Mouse (Mus musculus): ENCODE results near the gene Capns2. TPM values are rescaled to one million over a fixed set of nuclear protein-coding genes. Genes with fewer than 3 reads are reported as not detected.

Capns2 gene
- polyA plus RNA-seq, 1 experiment from 2014 or later = 0.18 TPM

DNA sequence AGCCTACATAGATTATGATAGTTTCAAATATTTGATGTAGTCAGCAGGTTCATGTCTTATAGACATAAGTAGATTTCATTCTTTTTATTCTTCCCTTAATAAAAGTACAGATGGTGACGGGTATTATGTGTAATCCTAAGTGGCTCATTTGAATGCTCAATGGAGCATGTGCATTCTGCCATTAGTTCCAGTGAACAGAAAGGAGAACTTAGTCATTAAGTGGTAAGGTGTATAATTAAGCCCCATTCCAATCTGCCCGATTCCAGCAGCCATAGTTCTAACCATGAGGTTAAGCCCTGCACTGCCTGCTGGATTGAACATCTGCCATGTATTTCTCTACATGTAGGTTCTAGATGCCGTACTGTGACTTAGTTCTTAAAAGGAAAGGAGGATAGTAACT, 20.6 kb downstream of the Capns2 start:
- Histone ChIP-seq H3K4me1 (ENCODE audit: control insufficient read depth, insufficient read depth, low read length) (no peaks in the 10 kb centered on the region), H3K27ac (ENCODE audit: low read depth, low read length) (no peak overlapping the region), H3K36me3 (ENCODE audit: control insufficient read depth, insufficient read depth, low read length) (no peaks in the 10 kb centered on the region), H3K4me3 (ENCODE audit: low read depth, low read length) (no peak overlapping the region), H3K4me2 (no peak overlapping the region), H3K9me3 (ENCODE audit: control insufficient read depth, low read length) (no peaks in the 10 kb centered on the region), H3K27me3 (ENCODE audit: control insufficient read depth, insufficient read depth, low read length) (no peaks in the 10 kb centered on the region), H3K9ac (ENCODE audit: low read length) (no peak overlapping the region)
- DNase-seq (ENCODE audit: low spot score, missing footprints) = no peak
- 89% methylated on average over 3 of the region's 3 CpGs for WGBS
- no peak for ATAC-seq (ENCODE audit: low FRiP score)

DNA sequence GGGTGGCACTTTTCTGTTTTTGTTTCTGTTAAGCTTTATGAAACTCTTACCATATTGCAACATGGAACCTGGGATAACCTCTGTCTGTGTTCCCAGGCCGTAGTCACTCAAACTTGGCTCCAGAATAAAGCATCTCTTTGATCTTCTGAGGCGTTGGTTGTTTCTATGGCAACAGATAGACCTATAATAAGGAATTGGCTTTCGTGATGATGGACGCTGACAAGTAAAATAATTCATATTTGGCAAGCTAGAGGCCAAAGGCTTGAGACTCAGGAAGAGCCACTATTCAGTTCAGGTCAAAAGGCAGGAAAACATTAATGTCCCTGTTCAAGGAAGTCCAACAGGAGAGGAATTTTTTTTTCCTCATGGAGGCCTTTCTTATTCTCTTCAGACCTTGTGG, 27.8 kb downstream of the Capns2 start:
- no peaks in the 10 kb centered on the region for H3K4me1 ChIP-seq (ENCODE audit: control insufficient read depth, insufficient read depth, low read length)
- H3K4me3 ChIP-seq (ENCODE audit: low read depth, low read length) = no peak overlapping the region
- no peak overlapping the region for H3K9ac ChIP-seq (ENCODE audit: low read length)
- H3K27me3 ChIP-seq (ENCODE audit: control insufficient read depth, insufficient read depth, low read length) = no peaks in the 10 kb centered on the region
- WGBS = 74% methylated on average over 4 of the region's 4 CpGs
- no peak for ATAC-seq (ENCODE audit: low FRiP score)
- no peaks in the 10 kb centered on the region for H3K36me3 ChIP-seq (ENCODE audit: control insufficient read depth, insufficient read depth, low read length)
- H3K9me3 ChIP-seq (ENCODE audit: control insufficient read depth, low read length) = no peaks in the 10 kb centered on the region
- no peak overlapping the region for H3K4me2 ChIP-seq
- DNase-seq (ENCODE audit: low spot score, missing footprints) = no peak
- H3K27ac ChIP-seq (ENCODE audit: low read depth, low read length) = no peak overlapping the region

DNA sequence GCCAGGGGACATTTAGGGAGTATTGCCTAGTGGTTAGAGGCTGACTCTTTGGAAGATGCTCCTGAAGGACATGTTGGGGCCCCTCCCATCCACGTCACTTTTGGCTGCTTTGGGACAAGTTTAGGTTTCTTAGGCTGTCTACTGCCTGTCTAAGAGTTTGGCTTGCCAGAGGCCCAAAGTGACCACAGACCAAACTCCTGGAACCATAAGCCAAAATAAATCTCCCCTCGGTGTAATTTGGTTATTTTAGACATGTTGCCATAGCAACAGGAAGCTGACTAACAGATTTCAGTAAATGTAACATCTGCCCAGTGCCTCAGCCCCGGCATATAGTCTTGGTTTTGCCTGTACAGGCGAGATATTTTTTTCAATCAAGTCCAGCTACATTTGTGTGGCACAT, 36.8 kb downstream of the Capns2 start:
- 85% methylated on average over 4 of the region's 4 CpGs for WGBS
- no peak overlapping the region for H3K4me2 ChIP-seq

DNA sequence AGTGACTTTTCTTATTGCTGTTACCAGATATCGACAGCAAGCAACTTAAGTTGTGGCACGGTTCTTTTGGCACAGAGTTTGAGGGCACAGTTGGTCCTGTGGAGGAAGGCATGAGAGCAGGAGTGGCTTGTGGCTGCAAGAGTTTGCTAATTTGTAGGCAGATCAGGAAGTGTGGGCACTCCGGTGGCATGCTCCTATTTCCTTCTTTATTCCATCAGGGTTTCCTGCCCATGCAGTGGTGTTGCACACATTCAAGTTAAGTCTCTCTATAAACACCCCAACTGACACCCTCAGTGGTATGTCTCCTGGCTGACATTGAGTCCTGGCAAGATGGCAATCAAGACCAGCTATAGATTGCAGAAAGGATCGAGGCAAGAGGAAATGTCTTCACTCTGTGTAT, 47.9 kb downstream of the Capns2 start:
- Histone ChIP-seq H3K4me3 (ENCODE audit: low read depth, low read length) (no peak overlapping the region), H3K27ac (ENCODE audit: low read depth, low read length) (no peak overlapping the region), H3K4me1 (ENCODE audit: control insufficient read depth, insufficient read depth, low read length) (no peaks in the 10 kb centered on the region), H3K36me3 (ENCODE audit: control insufficient read depth, insufficient read depth, low read length) (no peaks in the 10 kb centered on the region), H3K27me3 (ENCODE audit: control insufficient read depth, insufficient read depth, low read length) (no peaks in the 10 kb centered on the region), H3K9ac (ENCODE audit: low read length) (no peak overlapping the region), H3K4me2 (no peak overlapping the region), H3K9me3 (ENCODE audit: control insufficient read depth, low read length) (no peaks in the 10 kb centered on the region)
- DNase-seq (ENCODE audit: low spot score, missing footprints) (no peak), ATAC-seq (ENCODE audit: low FRiP score) (no peak)
- WGBS = 91% methylated on average over 4 of the region's 4 CpGs

More for the DNA sequence above, 36.8 kb downstream of the Capns2 start:
- no peak for DNase-seq (ENCODE audit: low spot score, missing footprints)
- Histone ChIP-seq H3K9me3 (ENCODE audit: control insufficient read depth, low read length) (no peaks in the 10 kb centered on the region), H3K36me3 (ENCODE audit: control insufficient read depth, insufficient read depth, low read length) (no peaks in the 10 kb centered on the region), H3K4me3 (ENCODE audit: low read depth, low read length) (no peak overlapping the region), H3K27me3 (ENCODE audit: control insufficient read depth, insufficient read depth, low read length) (no peaks in the 10 kb centered on the region), H3K9ac (ENCODE audit: low read length) (no peak overlapping the region), H3K4me1 (ENCODE audit: control insufficient read depth, insufficient read depth, low read length) (no peaks in the 10 kb centered on the region), H3K27ac (ENCODE audit: low read depth, low read length) (no peak overlapping the region)
- ATAC-seq (ENCODE audit: low FRiP score) = no peak

DNA sequence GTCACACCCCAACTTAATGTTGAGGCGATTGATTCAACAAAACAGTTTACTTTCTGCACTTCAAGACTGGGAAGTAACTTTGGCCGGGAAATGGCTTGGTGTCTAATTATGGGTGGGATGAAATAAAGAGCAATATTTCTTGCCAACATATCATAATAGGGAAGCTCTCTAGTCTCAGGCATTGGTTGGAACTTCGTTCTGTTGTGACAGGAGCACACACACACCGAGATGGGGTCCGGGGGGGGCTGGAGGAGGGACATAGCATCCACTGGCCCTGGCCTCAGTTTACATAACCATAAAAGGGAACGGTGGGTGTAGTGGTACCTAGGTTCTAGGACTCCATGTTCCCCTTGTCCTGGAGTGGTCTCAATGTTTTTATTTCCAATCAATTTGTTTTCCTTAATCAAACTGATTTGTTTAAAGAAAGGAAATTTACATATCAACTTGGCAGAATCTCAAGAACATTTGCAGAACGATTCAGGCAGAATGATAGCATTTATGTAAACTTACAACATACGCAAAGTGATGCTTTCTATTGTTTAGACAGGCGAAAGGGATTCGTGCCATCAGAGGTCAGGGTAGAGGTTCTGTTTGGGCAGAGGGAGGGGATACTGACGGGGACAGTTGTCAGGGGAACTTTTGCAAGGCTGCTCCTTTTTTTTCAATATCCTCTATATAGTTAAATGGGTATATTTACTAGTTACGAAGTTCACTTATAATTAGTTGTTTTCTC, 49.6 kb downstream of the Capns2 start:
- Histone ChIP-seq H3K9ac (ENCODE audit: low read length) (no peak overlapping the region), H3K4me3 (ENCODE audit: low read depth, low read length) (no peak overlapping the region), H3K4me1 (ENCODE audit: control insufficient read depth, insufficient read depth, low read length) (no peaks in the 10 kb centered on the region), H3K4me2 (no peak overlapping the region), H3K9me3 (ENCODE audit: control insufficient read depth, low read length) (no peaks in the 10 kb centered on the region), H3K36me3 (ENCODE audit: control insufficient read depth, insufficient read depth, low read length) (no peaks in the 10 kb centered on the region), H3K27ac (ENCODE audit: low read depth, low read length) (no peak overlapping the region), H3K27me3 (ENCODE audit: control insufficient read depth, insufficient read depth, low read length) (no peaks in the 10 kb centered on the region)
- 85% methylated on average over 12 of the region's 12 CpGs for WGBS
- DNase-seq (ENCODE audit: low spot score, missing footprints) = no peak
- no peak for ATAC-seq (ENCODE audit: low FRiP score)

Small RNA genes within 50 kb of the gene (microRNA-seq; reads per million reads assigned to microRNA genes)
- gene Gm22151 = not detected

Other genes with a start within 250 kb of the Capns2 start
- 2.3 and 2.6 TPM in 2 replicates for gene Irx6, start 227.1 kb upstream of the Capns2 start, polyA plus RNA-seq (2014; fragmentation: Nextera tagmentation; extraction: Ambion mirVana)
- 51.3 and 62.1 TPM in 2 replicates for gene Mmp2, start 74.1 kb upstream of the Capns2 start, polyA plus RNA-seq (2014; fragmentation: Nextera tagmentation; extraction: Ambion mirVana)
- 2.7 and 2.8 TPM in 2 replicates for gene Lpcat2, start 46.1 kb upstream of the Capns2 start, polyA plus RNA-seq (2014; fragmentation: Nextera tagmentation; extraction: Ambion mirVana)
- gene Slc6a2, start 58.7 kb downstream of the Capns2 start, polyA plus RNA-seq (2014; fragmentation: Nextera tagmentation; extraction: Ambion mirVana) = 0.03 TPM in 1 of 2 replicates, not detected in the other
- not detected in 2 replicates for gene Ces1a, start 146.8 kb downstream of the Capns2 start, polyA plus RNA-seq (2014; fragmentation: Nextera tagmentation; extraction: Ambion mirVana)
- gene Ces1b, start 178.6 kb downstream of the Capns2 start, polyA plus RNA-seq (2014; fragmentation: Nextera tagmentation; extraction: Ambion mirVana) = not detected in 2 replicates
- not detected in 2 replicates for gene Ces1c, start 229.9 kb downstream of the Capns2 start, polyA plus RNA-seq (2014; fragmentation: Nextera tagmentation; extraction: Ambion mirVana)